Mouse (Mus musculus): ENCODE results near the gene Tmem198. TPM values are rescaled to one million over a fixed set of nuclear protein-coding genes. Genes with fewer than 3 reads are reported as not detected.

Gene Tmem198
- polyA plus RNA-seq, 1 experiment from 2014 or later, result 11.6 TPM

- Histone ChIP-seq H3K4me2 (replicated peaks; ENCODE audit: low read depth, low read length) (peak overlapping the region; percentile 58), H3K9ac (ENCODE audit: low read depth, low read length) (peak overlapping the region; percentile 52), H3K4me1 (replicated peaks; ENCODE audit: control insufficient read depth, insufficient read depth, low read length) (peaks cover 9% of the 10 kb centered on the region), H3K27me3 (ENCODE audit: control insufficient read depth, insufficient read depth, low read length) (peaks cover 6% of the 10 kb centered on the region), H3K4me3 (ENCODE audit: low read depth, low read length) (peak overlapping the region; percentile 22), H3K27ac (ENCODE audit: low read depth, low read length) (peak overlapping the region; percentile 60), H3K9me3 (ENCODE audit: control insufficient read depth, low read length) (no peaks in the 10 kb centered on the region), H3K36me3 (ENCODE audit: control insufficient read depth, insufficient read depth, low read length) (no peaks in the 10 kb centered on the region)
- WGBS, result 3% methylated on average over 41 of the region's 42 CpGs
- peak; percentile 62 for DNase-seq (ENCODE audit: low spot score)
- peak; percentile 74 for ATAC-seq (ENCODE audit: low FRiP score)
These were observed 21.1 kb upstream of the Tmem198 start for GRCm38 (mm10) chr1:75458025-75458788.

GRCm38 (mm10) chr1:75458789-75459684, 20.3 kb upstream of the Tmem198 start:
- Histone ChIP-seq H3K9ac (ENCODE audit: low read depth, low read length) (peak overlapping the region; percentile 52), H3K4me3 (ENCODE audit: low read depth, low read length) (peak overlapping the region; percentile 22), H3K4me2 (replicated peaks; ENCODE audit: low read depth, low read length) (peak overlapping the region; percentile 58), H3K4me1 (replicated peaks; ENCODE audit: control insufficient read depth, insufficient read depth, low read length) (peaks cover 9% of the 10 kb centered on the region), H3K36me3 (ENCODE audit: control insufficient read depth, insufficient read depth, low read length) (no peaks in the 10 kb centered on the region), H3K9me3 (ENCODE audit: control insufficient read depth, low read length) (no peaks in the 10 kb centered on the region), H3K27ac (ENCODE audit: low read depth, low read length) (peak overlapping the region; percentile 60), H3K27me3 (ENCODE audit: control insufficient read depth, insufficient read depth, low read length) (peaks cover 6% of the 10 kb centered on the region)
- 15% methylated on average over 20 of the region's 23 CpGs for WGBS
- DNase-seq (ENCODE audit: low spot score) (peak; percentile 26), ATAC-seq (ENCODE audit: low FRiP score) (no peak)

- Histone ChIP-seq H3K27ac (ENCODE audit: low read depth, low read length) (no peak overlapping the region), H3K9ac (ENCODE audit: low read depth, low read length) (no peak overlapping the region), H3K4me3 (ENCODE audit: low read depth, low read length) (no peak overlapping the region), H3K9me3 (ENCODE audit: control insufficient read depth, low read length) (no peaks in the 10 kb centered on the region), H3K4me1 (replicated peaks; ENCODE audit: control insufficient read depth, insufficient read depth, low read length) (peaks cover 7% of the 10 kb centered on the region), H3K27me3 (ENCODE audit: control insufficient read depth, insufficient read depth, low read length) (peaks cover 6% of the 10 kb centered on the region), H3K36me3 (ENCODE audit: control insufficient read depth, insufficient read depth, low read length) (no peaks in the 10 kb centered on the region), H3K4me2 (replicated peaks; ENCODE audit: low read depth, low read length) (no peak overlapping the region)
- ATAC-seq (ENCODE audit: low FRiP score), result no peak
- WGBS, result 85% methylated on average over 7 of the region's 7 CpGs
- DNase-seq (ENCODE audit: low spot score), result no peak
These were observed 19.0 kb upstream of the Tmem198 start for GRCm38 (mm10) chr1:75460297-75460696.

- Histone ChIP-seq H3K4me1 (replicated peaks; ENCODE audit: control insufficient read depth, insufficient read depth, low read length) (peaks cover 10% of the 10 kb centered on the region), H3K9me3 (ENCODE audit: control insufficient read depth, low read length) (no peaks in the 10 kb centered on the region), H3K4me2 (replicated peaks; ENCODE audit: low read depth, low read length) (no peak overlapping the region), H3K36me3 (ENCODE audit: control insufficient read depth, insufficient read depth, low read length) (no peaks in the 10 kb centered on the region), H3K9ac (ENCODE audit: low read depth, low read length) (no peak overlapping the region), H3K27ac (ENCODE audit: low read depth, low read length) (no peak overlapping the region), H3K27me3 (ENCODE audit: control insufficient read depth, insufficient read depth, low read length) (peaks cover 2% of the 10 kb centered on the region; the same call in 1 of the 2 replicates), H3K4me3 (ENCODE audit: low read depth, low read length) (no peak overlapping the region)
- DNase-seq (ENCODE audit: low spot score), result no peak
- WGBS, result 31% methylated on average over 1 of the region's 1 CpGs
- no peak for ATAC-seq (ENCODE audit: low FRiP score)
These were observed 16.7 kb upstream of the Tmem198 start for GRCm38 (mm10) chr1:75462636-75463035.

GRCm38 (mm10) chr1:75463652-75464204, 15.6 kb upstream of the Tmem198 start:
- H3K4me2 ChIP-seq (replicated peaks; ENCODE audit: low read depth, low read length), result no peak overlapping the region

GRCm38 (mm10) chr1:75467215-75467927, 12.0 kb upstream of the Tmem198 start:
- H3K4me1 ChIP-seq (replicated peaks; ENCODE audit: control insufficient read depth, insufficient read depth, low read length), result peaks cover 3% of the 10 kb centered on the region
- peak overlapping the region; percentile 42; the same call in 1 of the 2 replicates for H3K9ac ChIP-seq (ENCODE audit: low read depth, low read length)
- no peak overlapping the region for H3K27ac ChIP-seq (ENCODE audit: low read depth, low read length)
- WGBS, result 7% methylated on average over 14 of the region's 14 CpGs
- ATAC-seq (ENCODE audit: low FRiP score), result peak; percentile 80
- no peak overlapping the region for H3K4me2 ChIP-seq (replicated peaks; ENCODE audit: low read depth, low read length)
- no peaks in the 10 kb centered on the region for H3K9me3 ChIP-seq (ENCODE audit: control insufficient read depth, low read length)
- no peaks in the 10 kb centered on the region for H3K27me3 ChIP-seq (ENCODE audit: control insufficient read depth, insufficient read depth, low read length)
- H3K4me3 ChIP-seq (ENCODE audit: low read depth, low read length), result no peak overlapping the region
- DNase-seq (ENCODE audit: low spot score), result peak; percentile 93
- H3K36me3 ChIP-seq (ENCODE audit: control insufficient read depth, insufficient read depth, low read length), result no peaks in the 10 kb centered on the region

More at GRCm38 (mm10) chr1:75463652-75464204, 15.6 kb upstream of the Tmem198 start:
- DNase-seq (ENCODE audit: low spot score), result no peak
- Histone ChIP-seq H3K36me3 (ENCODE audit: control insufficient read depth, insufficient read depth, low read length) (no peaks in the 10 kb centered on the region), H3K4me3 (ENCODE audit: low read depth, low read length) (no peak overlapping the region), H3K4me1 (replicated peaks; ENCODE audit: control insufficient read depth, insufficient read depth, low read length) (peaks cover 3% of the 10 kb centered on the region), H3K9ac (ENCODE audit: low read depth, low read length) (no peak overlapping the region), H3K9me3 (ENCODE audit: control insufficient read depth, low read length) (no peaks in the 10 kb centered on the region), H3K27ac (ENCODE audit: low read depth, low read length) (peak overlapping the region; percentile 56; the same call in 1 of the 2 replicates), H3K27me3 (ENCODE audit: control insufficient read depth, insufficient read depth, low read length) (peaks cover 2% of the 10 kb centered on the region; the same call in 1 of the 2 replicates)
- 86% methylated on average over 5 of the region's 5 CpGs for WGBS
- ATAC-seq (ENCODE audit: low FRiP score), result no peak

GRCm38 (mm10) chr1:75469287-75469825, 10.0 kb upstream of the Tmem198 start:
- no peak for DNase-seq (ENCODE audit: low spot score)
- WGBS, result 79% methylated on average over 17 of the region's 17 CpGs
- Histone ChIP-seq H3K4me3 (ENCODE audit: low read depth, low read length) (no peak overlapping the region), H3K27me3 (ENCODE audit: control insufficient read depth, insufficient read depth, low read length) (no peaks in the 10 kb centered on the region), H3K4me1 (replicated peaks; ENCODE audit: control insufficient read depth, insufficient read depth, low read length) (peaks cover 3% of the 10 kb centered on the region), H3K9me3 (ENCODE audit: control insufficient read depth, low read length) (no peaks in the 10 kb centered on the region), H3K9ac (ENCODE audit: low read depth, low read length) (no peak overlapping the region), H3K36me3 (ENCODE audit: control insufficient read depth, insufficient read depth, low read length) (0 out of 2 replicates have a peak, but pooled peaks cover 4% of the 10 kb centered on the region), H3K4me2 (replicated peaks; ENCODE audit: low read depth, low read length) (no peak overlapping the region), H3K27ac (ENCODE audit: low read depth, low read length) (no peak overlapping the region)
- no peak for ATAC-seq (ENCODE audit: low FRiP score)

GRCm38 (mm10) chr1:75476441-75476840, 2.9 kb upstream of the Tmem198 start:
- H3K27ac ChIP-seq (ENCODE audit: low read depth, low read length), result no peak overlapping the region
- ATAC-seq (ENCODE audit: low FRiP score), result no peak
- WGBS, result 97% methylated on average over 11 of the region's 11 CpGs
- no peaks in the 10 kb centered on the region for H3K9me3 ChIP-seq (ENCODE audit: control insufficient read depth, low read length)
- H3K9ac ChIP-seq (ENCODE audit: low read depth, low read length), result no peak overlapping the region
- no peak overlapping the region for H3K4me2 ChIP-seq (replicated peaks; ENCODE audit: low read depth, low read length)
- H3K4me3 ChIP-seq (ENCODE audit: low read depth, low read length), result no peak overlapping the region
- DNase-seq (ENCODE audit: low spot score), result no peak
- peaks cover 12% of the 10 kb centered on the region; the same call in 1 of the 2 replicates for H3K36me3 ChIP-seq (ENCODE audit: control insufficient read depth, insufficient read depth, low read length)
- 0 out of 2 replicates have a peak, but pooled peaks cover 3% of the 10 kb centered on the region for H3K4me1 ChIP-seq (replicated peaks; ENCODE audit: control insufficient read depth, insufficient read depth, low read length)
- H3K27me3 ChIP-seq (ENCODE audit: control insufficient read depth, insufficient read depth, low read length), result 0 out of 2 replicates have a peak, but pooled peaks cover 5% of the 10 kb centered on the region

All from hindbrain, embryonic 11.5 days (tissue).